Mouse (Mus musculus) ES-E14 (cell line): ENCODE measurements around the gene Xrcc6. TPM values are rescaled to one million over a fixed set of nuclear protein-coding genes. Genes with fewer than 3 reads are reported as not detected.

ENCODE experiments used
- DNase-seq: peaks from one replicate; pipeline ENCODE4 v3.0.0-alpha.2; 2013; ENCODE audit warnings: low read depth, low spot score
- H3K27ac ChIP-seq: 2 replicates; pipeline ENCODE4 v1.5.1; 2012; ENCODE audit warnings: low read depth, mild to moderate bottlenecking, low read length, moderate library complexity, mixed read lengths; ENCODE audit not compliant: poor library complexity, insufficient read depth, severe bottlenecking
- H3K36me3 ChIP-seq: 2 replicates; pipeline ENCODE4 v1.6.1; 2012; ENCODE audit warnings: mild to moderate bottlenecking, low read length, moderate library complexity, mixed read lengths; ENCODE audit not compliant: control insufficient read depth, poor library complexity, insufficient read depth, severe bottlenecking
- H3K4me1 ChIP-seq, 2 experiments: fragments of 150-350 bp in 1 of 2; sonication (generic) in 1 of 2; 2 replicates each; pipeline ENCODE4 v1.6.1; 2012; ENCODE audit warnings: low read length in 2 of 2, mild to moderate bottlenecking in 1 of 2, mixed read lengths in 1 of 2; ENCODE audit not compliant: control insufficient read depth in 2 of 2, insufficient read depth in 2 of 2, poor library complexity in 1 of 2
- H3K4me3 ChIP-seq, 2 experiments: fragments of 150-350 bp in 1 of 2; sonication (generic) in 1 of 2; 2 replicates each; pipeline ENCODE4 v1.5.1; 2012; ENCODE audit warnings: low read length in 2 of 2, low read depth in 1 of 2, mild to moderate bottlenecking in 1 of 2, mixed read lengths in 1 of 2; ENCODE audit not compliant: insufficient read depth in 1 of 2, poor library complexity in 1 of 2, severe bottlenecking in 1 of 2
- H3K9ac ChIP-seq: 2 replicates; pipeline ENCODE4 v1.6.1; 2012; ENCODE audit warnings: low read depth, mild to moderate bottlenecking, low read length, mixed read lengths; ENCODE audit not compliant: poor library complexity, insufficient read depth, severe bottlenecking
- H3K9me3 ChIP-seq: fragments of 150-350 bp; sonication (generic); 2 replicates; pipeline ENCODE4 v1.6.1; 2012; ENCODE audit warnings: low read depth, mild to moderate bottlenecking, low read length; ENCODE audit not compliant: control insufficient read depth, insufficient read depth
- CHD2 ChIP-seq: IDR thresholded peaks from 2 replicates; pipeline ENCODE4 v1.6.1; 2014; ENCODE audit warnings: mild to moderate bottlenecking, low read depth, low read length, inconsistent platforms
- HCFC1 ChIP-seq: IDR thresholded peaks from 2 replicates; pipeline ENCODE4 v1.6.1; 2012; ENCODE audit warnings: low read length, inconsistent platforms, borderline replicate concordance; ENCODE audit not compliant: insufficient read depth
- MAFK ChIP-seq: IDR thresholded peaks from 2 replicates; pipeline ENCODE4 v1.6.1; 2014; ENCODE audit warnings: mild to moderate bottlenecking, low read depth, low read length, inconsistent platforms; ENCODE audit not compliant: insufficient read depth
- ZC3H11A ChIP-seq: IDR thresholded peaks from 2 replicates; pipeline ENCODE4 v1.6.1; 2012; ENCODE audit warnings: low read depth, mild to moderate bottlenecking, inconsistent platforms, low read length, borderline replicate concordance
- ZNF384 ChIP-seq: IDR thresholded peaks from 2 replicates; pipeline ENCODE4 v1.6.1; 2012; ENCODE audit warnings: low read depth, low read length, inconsistent platforms
- in situ Hi-C, 2 experiments: fragments of 600-800 bp; cut with MboI; formaldehyde crosslinking; loops; one replicate each; pipeline ENCODE4 v1.15.1; 2025; ENCODE audit warnings: low sequenced_read_pairs in 2 of 2, inconsistent platforms in 1 of 2; ENCODE audit not compliant: unreplicated experiment in 2 of 2
- total RNA-seq: library from RNA; depleted of rRNA; stranded (reverse); fragments of 300-350 nt; gene quantifications from 2 replicates; pipeline ENCODE4 v1.2.3, GENCODE M21; 2012

The Xrcc6 gene
- total RNA-seq, 1 experiment, result 84.6 TPM

- in situ Hi-C loops, result no loop called here
- no peak for DNase-seq
- TF ChIP-seq CHD2 (no peak), ZC3H11A (no peak), HCFC1 (no peak), ZNF384 (no peak), MAFK (no peak)
- Histone ChIP-seq H3K36me3 (no peaks in the 10 kb centered on the region), H3K27ac (no peak overlapping the region), H3K4me1 (peaks cover 0 to 10% of the 10 kb centered on the region in 2 experiments; a peak in 1 of 4 replicates), H3K4me3 (no peak overlapping the region), H3K9me3 (no peaks in the 10 kb centered on the region), H3K9ac (no peak overlapping the region)
These were observed 46.6 kb upstream of the Xrcc6 start for GRCm38 (mm10) chr15:81941010-81941409.

GRCm38 (mm10) chr15:81943176-81943749 is 44.4 kb upstream of the Xrcc6 start:
- H3K4me3 ChIP-seq, result no peak overlapping the region

GRCm38 (mm10) chr15:81949076-81949475 is 38.6 kb upstream of the Xrcc6 start:
- Histone ChIP-seq H3K4me3 (no peak overlapping the region), H3K27ac (no peak overlapping the region), H3K36me3 (peaks cover 39% of the 10 kb centered on the region), H3K9ac (no peak overlapping the region), H3K9me3 (no peaks in the 10 kb centered on the region), H3K4me1 (peaks cover 0 to 10% of the 10 kb centered on the region in 2 experiments; a peak in 1 of 4 replicates)
- no peak for TF ChIP-seq CHD2
- TF ChIP-seq ZNF384, result no peak
- TF ChIP-seq ZC3H11A, result no peak
- TF ChIP-seq MAFK, result no peak
- TF ChIP-seq HCFC1, result no peak
- no peak for DNase-seq
- in situ Hi-C loops, result no loop called here

More at GRCm38 (mm10) chr15:81943176-81943749, 44.4 kb upstream of the Xrcc6 start:
- TF ChIP-seq HCFC1 (no peak), CHD2 (no peak), ZC3H11A (no peak), ZNF384 (no peak), MAFK (no peak)
- in situ Hi-C loops, result no loop called here
- no peak for DNase-seq
- no peak overlapping the region for H3K9ac ChIP-seq
- no peaks in the 10 kb centered on the region for H3K9me3 ChIP-seq
- H3K27ac ChIP-seq, result no peak overlapping the region
- H3K4me1 ChIP-seq, result peaks cover 0 to 10% of the 10 kb centered on the region in 2 experiments; a peak in 1 of 4 replicates
- H3K36me3 ChIP-seq, result no peaks in the 10 kb centered on the region

GRCm38 (mm10) chr15:81949476-81950131 is 38.0 kb upstream of the Xrcc6 start:
- in situ Hi-C loops, result loop anchor here in 1 of 2 experiments (5.0 kb wide), 1 partner anchor 38 kb away; the partner anchor contains the start of gene Xrcc6
- Histone ChIP-seq H3K9me3 (no peaks in the 10 kb centered on the region), H3K4me1 (peaks cover 0 to 10% of the 10 kb centered on the region in 2 experiments; a peak in 1 of 4 replicates), H3K36me3 (peaks cover 44% of the 10 kb centered on the region), H3K4me3 (no peak overlapping the region), H3K27ac (no peak overlapping the region), H3K9ac (no peak overlapping the region)
- DNase-seq, result no peak
- TF ChIP-seq ZNF384 (no peak), MAFK (no peak), ZC3H11A (no peak), CHD2 (no peak), HCFC1 (no peak)
